Mouse (Mus musculus) cerebellum, adult 2 months (tissue): ENCODE measurements at regions not wholly inside any gene's neighbourhood (a gene's known extent, or its start where the extent isn't known, plus 50 kb on each side); places are given as distances from the start of the nearest gene placed in this dataset.

ENCODE experiments used
- CTCF ChIP-seq: fragments of 200-500 bp; IDR thresholded peaks from 2 replicates; pipeline ENCODE4 v1.5.1; 2011; ENCODE audit warnings: low read depth, mild to moderate bottlenecking, control low read depth, low read length, moderate library complexity, borderline replicate concordance; ENCODE audit not compliant: insufficient read depth
- POLR2A ChIP-seq: fragments of 200-500 bp; IDR thresholded peaks from 2 replicates; pipeline ENCODE4 v1.6.1; 2011; ENCODE audit warnings: low read length, control low read depth, borderline replicate concordance; ENCODE audit not compliant: insufficient read depth

DNA sequence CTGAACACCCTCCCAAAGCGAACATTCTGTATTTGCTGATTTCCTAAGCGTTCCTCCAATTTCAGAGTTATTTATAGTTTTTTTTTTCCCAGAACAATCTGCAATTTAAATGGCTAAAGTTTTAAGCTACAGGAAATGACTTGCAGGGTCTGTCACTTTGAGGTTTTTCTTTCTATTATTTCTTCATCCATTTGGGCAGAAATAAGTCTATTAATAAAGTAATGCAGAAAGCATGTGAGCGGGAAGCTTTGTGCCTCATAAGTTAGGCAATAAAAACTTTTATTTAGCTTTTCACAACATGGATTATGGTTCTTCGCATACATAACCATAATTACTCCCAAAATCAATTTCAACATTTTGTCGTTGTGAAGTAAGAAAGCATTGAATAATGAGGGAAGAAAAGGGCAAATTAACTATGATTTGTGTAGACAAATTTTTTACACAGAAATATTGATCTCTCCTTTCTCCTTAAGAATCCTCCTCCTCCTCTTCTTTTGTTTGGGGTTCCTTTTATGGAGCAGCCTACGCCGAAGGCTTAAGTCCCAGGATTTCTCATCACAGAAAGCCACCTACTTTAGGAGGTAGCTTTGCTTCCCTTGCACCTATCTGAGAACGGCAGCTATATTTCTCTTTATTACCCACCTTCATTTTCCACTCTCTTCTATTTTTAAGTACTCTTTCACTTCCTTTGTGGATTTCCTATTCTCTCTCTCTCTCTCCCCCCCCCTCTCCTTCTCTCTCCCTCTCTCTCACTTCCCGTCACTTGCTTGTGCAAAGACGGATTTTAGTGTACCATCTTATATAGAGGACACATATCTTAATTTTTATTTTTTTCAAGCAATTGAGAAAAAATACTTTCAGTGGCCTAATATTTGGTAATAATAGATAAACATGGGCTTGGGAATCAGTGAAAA lies 128.6 kb upstream of the Gm4301 start:
- no peak for TF ChIP-seq CTCF
- TF ChIP-seq POLR2A, result no peak
